Comparison of ENCODE assay signal across 8 mouse cellular contexts in genomic region chr4:154856480-154856837, GRCm38 (mm10). TPM values are rescaled to one million over a fixed set of nuclear protein-coding genes. Genes with fewer than 3 reads are reported as not detected.
DNase-seq lines count a peak whose midpoint lies in the region; ATAC-seq lines count a peak whose summit lies in the region.

No protein-coding gene starts in this region.

- H3K4me3 ChIP-seq in kidney, embryonic 15.5 days (replicated peaks) = peak overlapping the region; percentile 58
- peak overlapping the region; percentile 45 for H3K4me3 ChIP-seq in embryonic facial prominence, embryonic 12.5 days
- H3K4me3 ChIP-seq in hindbrain, embryonic 16.5 days (ENCODE audit: low read length) = peak overlapping the region; percentile 56
- H3K4me3 ChIP-seq in midbrain, embryonic 15.5 days = peak overlapping the region; percentile 48

- H3K27ac ChIP-seq in kidney, embryonic 15.5 days = no peak overlapping the region
- H3K27ac ChIP-seq in embryonic facial prominence, embryonic 12.5 days = no peak overlapping the region
- peak overlapping the region; percentile 90 for H3K27ac ChIP-seq in hindbrain, embryonic 16.5 days (ENCODE audit: low read depth, low read length)
- H3K27ac ChIP-seq in midbrain, embryonic 15.5 days = peak overlapping the region; percentile 90

- WGBS in kidney, embryonic 15.5 days = 18% methylated on average over 9 of the region's 9 CpGs
- 19% methylated on average over 9 of the region's 9 CpGs for WGBS in embryonic facial prominence, embryonic 12.5 days
- 17% methylated on average over 9 of the region's 9 CpGs for WGBS in hindbrain, embryonic 16.5 days
- 17% methylated on average over 9 of the region's 9 CpGs for WGBS in midbrain, embryonic 15.5 days

- no peaks in the 10 kb centered on the region for H3K36me3 ChIP-seq in kidney, embryonic 15.5 days
- H3K36me3 ChIP-seq in embryonic facial prominence, embryonic 12.5 days = no peaks in the 10 kb centered on the region
- H3K36me3 ChIP-seq in hindbrain, embryonic 16.5 days (ENCODE audit: control insufficient read depth, insufficient read depth, low read length) = no peaks in the 10 kb centered on the region
- no peaks in the 10 kb centered on the region for H3K36me3 ChIP-seq in midbrain, embryonic 15.5 days (replicated peaks)

- DNase-seq in kidney, adult 18-20 months = no peak
- no peak for DNase-seq in frontal cortex, postnatal 10 days (ENCODE audit: low spot score in 2 of 2)
- no peak for DNase-seq in layer of hippocampus, postnatal 36 days
- no peak for DNase-seq in right cerebral cortex, adult 2 months (ENCODE audit: low spot score in 2 of 2)

- H3K4me2 ChIP-seq in kidney, embryonic 15.5 days = peak overlapping the region; percentile 94
- peak overlapping the region; percentile 86 for H3K4me2 ChIP-seq in embryonic facial prominence, embryonic 12.5 days (replicated peaks)
- H3K4me2 ChIP-seq in hindbrain, embryonic 16.5 days (ENCODE audit: low read length) = peak overlapping the region; percentile 86
- peak overlapping the region; percentile 67 for H3K4me2 ChIP-seq in midbrain, embryonic 15.5 days

- no peaks in the 10 kb centered on the region for H3K9me3 ChIP-seq in kidney, embryonic 15.5 days (replicated peaks)
- H3K9me3 ChIP-seq in embryonic facial prominence, embryonic 12.5 days = no peaks in the 10 kb centered on the region
- H3K9me3 ChIP-seq in hindbrain, embryonic 16.5 days (ENCODE audit: control insufficient read depth, low read length) = no peaks in the 10 kb centered on the region
- no peaks in the 10 kb centered on the region for H3K9me3 ChIP-seq in midbrain, embryonic 15.5 days

- ATAC-seq in kidney, embryonic 15.5 days (replicated peaks; ENCODE audit: low FRiP score) = no peak
- ATAC-seq in embryonic facial prominence, embryonic 12.5 days (ENCODE audit: insufficient number of reproducible peaks, insufficient read depth, low FRiP score, low TSS enrichment) = peak; percentile 32; the same call in 1 of the 2 replicates
- no peak for ATAC-seq in hindbrain, embryonic 16.5 days
- ATAC-seq in midbrain, embryonic 15.5 days (replicated peaks) = peak; percentile 55; the same call in 1 of the 2 replicates

- peak overlapping the region; percentile 40 for H3K9ac ChIP-seq in kidney, embryonic 15.5 days
- peak overlapping the region; percentile 24; the same call in 1 of the 2 replicates for H3K9ac ChIP-seq in embryonic facial prominence, embryonic 12.5 days
- H3K9ac ChIP-seq in hindbrain, embryonic 16.5 days (ENCODE audit: low read depth, low read length) = peak overlapping the region; percentile 82
- H3K9ac ChIP-seq in midbrain, embryonic 15.5 days = peak overlapping the region; percentile 69; the same call in 1 of the 2 replicates

- peaks cover 16% of the 10 kb centered on the region for H3K4me1 ChIP-seq in kidney, embryonic 15.5 days
- no peaks in the 10 kb centered on the region for H3K4me1 ChIP-seq in embryonic facial prominence, embryonic 12.5 days
- H3K4me1 ChIP-seq in hindbrain, embryonic 16.5 days (ENCODE audit: control insufficient read depth, insufficient read depth, low read depth, low read length) = peaks cover 6% of the 10 kb centered on the region; the same call in 1 of the 2 replicates
- H3K4me1 ChIP-seq in midbrain, embryonic 15.5 days = peaks cover 10% of the 10 kb centered on the region

- H3K27me3 ChIP-seq in kidney, embryonic 15.5 days = peaks cover 70% of the 10 kb centered on the region
- H3K27me3 ChIP-seq in embryonic facial prominence, embryonic 12.5 days = peaks cover 41% of the 10 kb centered on the region
- H3K27me3 ChIP-seq in hindbrain, embryonic 16.5 days (replicated peaks; ENCODE audit: control insufficient read depth, insufficient read depth, low read length) = no peaks in the 10 kb centered on the region
- no peaks in the 10 kb centered on the region; the same call in 1 of the 2 replicates for H3K27me3 ChIP-seq in midbrain, embryonic 15.5 days (replicated peaks)

RNA-seq across cellular contexts. Expression of gene Mmel1, which starts 12.9 kb away (rescaled TPM):
- polyA plus RNA-seq in kidney, embryonic 15.5 days (2015; fragmentation: Nextera tagmentation; extraction: Ambion mirVana) = 0.22 and 0.42 TPM in 2 replicates
- polyA plus RNA-seq in embryonic facial prominence, embryonic 12.5 days (2016; fragmentation: Nextera tagmentation; extraction: Ambion mirVana) = 0.11 and 0.18 TPM in 2 replicates
- 0.70 and 0.93 TPM in 2 replicates for polyA plus RNA-seq in hindbrain, embryonic 16.5 days (2015; fragmentation: Nextera tagmentation; extraction: Ambion mirVana)
- polyA plus RNA-seq in midbrain, embryonic 15.5 days (2015; fragmentation: Nextera tagmentation; extraction: Ambion mirVana) = 0.31 and 0.49 TPM in 2 replicates
- under 1 TPM; 0.15 to 0.40 TPM for total RNA-seq in layer of hippocampus, postnatal 36 days (2021)

RNA-seq across cellular contexts. Expression of gene Ttc34, which starts 19.2 kb away (rescaled TPM):
- 0.18 and 0.99 TPM in 2 replicates for polyA plus RNA-seq in kidney, embryonic 15.5 days (2015; fragmentation: Nextera tagmentation; extraction: Ambion mirVana)
- polyA plus RNA-seq in embryonic facial prominence, embryonic 12.5 days (2016; fragmentation: Nextera tagmentation; extraction: Ambion mirVana) = 0.24 and 0.38 TPM in 2 replicates
- polyA plus RNA-seq in hindbrain, embryonic 16.5 days (2015; fragmentation: Nextera tagmentation; extraction: Ambion mirVana) = 2.0 and 2.3 TPM in 2 replicates
- 1.6 and 1.7 TPM in 2 replicates for polyA plus RNA-seq in midbrain, embryonic 15.5 days (2015; fragmentation: Nextera tagmentation; extraction: Ambion mirVana)
- total RNA-seq in layer of hippocampus, postnatal 36 days (2021) = 1 to 10 TPM; 2.1 to 2.7 TPM

RNA-seq across cellular contexts. Expression of gene Fam213b, which starts 42.5 kb away (rescaled TPM):
- polyA plus RNA-seq in kidney, embryonic 15.5 days (2015; fragmentation: Nextera tagmentation; extraction: Ambion mirVana) = 34.1 and 40.6 TPM in 2 replicates
- polyA plus RNA-seq in embryonic facial prominence, embryonic 12.5 days (2016; fragmentation: Nextera tagmentation; extraction: Ambion mirVana) = 45.7 and 47.8 TPM in 2 replicates
- 67.8 and 80.1 TPM in 2 replicates for polyA plus RNA-seq in hindbrain, embryonic 16.5 days (2015; fragmentation: Nextera tagmentation; extraction: Ambion mirVana)
- polyA plus RNA-seq in midbrain, embryonic 15.5 days (2015; fragmentation: Nextera tagmentation; extraction: Ambion mirVana) = 56.1 and 62.6 TPM in 2 replicates
- 10 to 100 TPM; 40.4 to 45.9 TPM for total RNA-seq in layer of hippocampus, postnatal 36 days (2021)

Comparison
In these comparisons a context has a peak if more than half of its experiments do, and no peak if none do; other contexts are left out.
1. ATAC-seq: peak in embryonic facial prominence, embryonic 12.5 days (single experiment) and midbrain, embryonic 15.5 days (single experiment); none in kidney, embryonic 15.5 days (single experiment) and hindbrain, embryonic 16.5 days (single experiment).
2. H3K27ac ChIP-seq: peak in hindbrain, embryonic 16.5 days (single experiment) and midbrain, embryonic 15.5 days (single experiment); none in kidney, embryonic 15.5 days (single experiment) and embryonic facial prominence, embryonic 12.5 days (single experiment).
3. H3K9ac ChIP-seq: peak in every context shown above with its lines; median percentile 82 in hindbrain, embryonic 16.5 days; 69 in midbrain, embryonic 15.5 days; 40 in kidney, embryonic 15.5 days; 24 in embryonic facial prominence, embryonic 12.5 days.
4. Peak in every context shown above with its lines, with median percentiles within 50 percentile points of each other: H3K4me2 ChIP-seq and H3K4me3 ChIP-seq.